Mouse (Mus musculus) lung, adult 2 months (tissue): ENCODE results near the gene Pira2. TPM values are rescaled to one million over a fixed set of nuclear protein-coding genes. Genes with fewer than 3 reads are reported as not detected.
"Not testable (repeated sequence)": the region's sequence is repeated elsewhere in the genome, so short reads cannot be mapped to it uniquely, and the experiment has no call there.

Experiments
- DNase-seq: peaks from one replicate; pipeline ENCODE4 v3.0.0; 2022
- H3K4me1 ChIP-seq: fragments of 200-500 bp; 2 replicates; pipeline ENCODE4 v1.6.1; 2011; ENCODE audit warnings: low read length; ENCODE audit not compliant: control insufficient read depth, insufficient read depth
- H3K4me3 ChIP-seq: fragments of 200-500 bp; replicated peaks from 2 replicates; pipeline ENCODE3; 2011; ENCODE audit warnings: low read depth, mild to moderate bottlenecking, control low read depth, low read length; ENCODE audit errors: extremely low read depth
- WGBS: fragments of 180-500 bp; shearing (Covaris S2); methylation state at CpG from one replicate; pipeline ENCODE4 v1.1.7; 2018; 5-methylcytosine and 5-hydroxymethylcytosine counted together
- polyA plus RNA-seq: library from polyadenylated mRNA; depleted of rRNA; stranded (reverse); fragments of >200 nt; gene quantifications from 2 replicates; pipeline ENCODE4 v1.2.3, GENCODE M21; 2012; rRNA removed

Pira2 gene
- polyA plus RNA-seq, result 1.4 and 2.8 TPM in 2 replicates

- not testable (repeated sequence) for H3K4me3 ChIP-seq, DNase-seq, H3K4me1 ChIP-seq
- WGBS, result no CpG with 5 or more reads among the region's 2 CpGs
Observed at GRCm38 (mm10) chr7:3844951-3845350, at the start of gene Pira2. Gene Pira2, minus strand, starts transcription at chr7:3845051.

- WGBS, result no CpG with 5 or more reads among the region's 1 CpGs
- H3K4me1 ChIP-seq, DNase-seq: not testable (repeated sequence)
Observed at GRCm38 (mm10) chr7:3875032-3875431, 30.2 kb upstream of the Pira2 start.

GRCm38 (mm10) chr7:3837854-3838253 lies 7.0 kb downstream of the Pira2 start:
- no CpG with 5 or more reads among the region's 1 CpGs for WGBS
- not testable (repeated sequence) for DNase-seq, H3K4me1 ChIP-seq, H3K4me3 ChIP-seq

More at GRCm38 (mm10) chr7:3875032-3875431, 30.2 kb upstream of the Pira2 start:
- not testable (repeated sequence) for H3K4me3 ChIP-seq

GRCm38 (mm10) chr7:3830633-3831032 lies 14.2 kb downstream of the Pira2 start:
- DNase-seq, H3K4me1 ChIP-seq, H3K4me3 ChIP-seq: not testable (repeated sequence)

- DNase-seq, H3K4me3 ChIP-seq, H3K4me1 ChIP-seq: not testable (repeated sequence)
- WGBS, result 15% methylated on average over 1 of the region's 3 CpGs
Observed at GRCm38 (mm10) chr7:3825599-3825998, 19.3 kb downstream of the Pira2 start, which contains the start of gene Gm15448. Gene Gm15448, minus strand, starts transcription at chr7:3825687.

GRCm38 (mm10) chr7:3811912-3812311 lies 32.9 kb downstream of the Pira2 start:
- H3K4me3 ChIP-seq, DNase-seq, H3K4me1 ChIP-seq: not testable (repeated sequence)

GRCm38 (mm10) chr7:3802935-3803334 lies 41.9 kb downstream of the Pira2 start:
- not testable (repeated sequence) for DNase-seq, H3K4me3 ChIP-seq, H3K4me1 ChIP-seq
- 84% methylated on average over 4 of the region's 4 CpGs for WGBS

GRCm38 (mm10) chr7:3799940-3800339 lies 44.9 kb downstream of the Pira2 start:
- WGBS, result 64% methylated on average over 3 of the region's 3 CpGs
- not testable (repeated sequence) for H3K4me3 ChIP-seq, H3K4me1 ChIP-seq, DNase-seq

- H3K4me1 ChIP-seq, DNase-seq, H3K4me3 ChIP-seq: not testable (repeated sequence)
Observed at GRCm38 (mm10) chr7:3796286-3796685, 48.6 kb downstream of the Pira2 start.

Other genes with a start within 250 kb of the Pira2 start
- gene Oscar, start 228.9 kb downstream of the Pira2 start, polyA plus RNA-seq, result 0.18 and 0.28 TPM in 2 replicates
- gene Ndufa3, start 227.7 kb downstream of the Pira2 start, polyA plus RNA-seq, result 151 and 167 TPM in 2 replicates
- 6.3 and 8.2 TPM in 2 replicates for gene Tfpt, start 215.1 kb downstream of the Pira2 start, polyA plus RNA-seq
- 19.2 and 24.9 TPM in 2 replicates for gene Prpf31, start 215.1 kb downstream of the Pira2 start, polyA plus RNA-seq
- 59.6 and 62.2 TPM in 2 replicates for gene Cnot3, start 199.8 kb downstream of the Pira2 start, polyA plus RNA-seq
- gene Leng1, start 179.2 kb downstream of the Pira2 start, polyA plus RNA-seq, result 3.0 and 3.8 TPM in 2 replicates
- gene Tmc4, start 167.5 kb downstream of the Pira2 start, polyA plus RNA-seq, result 79.8 and 83.7 TPM in 2 replicates
- 100.0 and 102 TPM in 2 replicates for gene Tsen34, start 152.2 kb downstream of the Pira2 start, polyA plus RNA-seq
- 59.9 and 60.1 TPM in 2 replicates for gene Mboat7, start 151.5 kb downstream of the Pira2 start, polyA plus RNA-seq
- 1,077 and 1,126 TPM in 2 replicates for gene Rps9, start 141.1 kb downstream of the Pira2 start, polyA plus RNA-seq
- 15.3 and 27.7 TPM in 2 replicates for gene Pirb, start 124.7 kb downstream of the Pira2 start, polyA plus RNA-seq
- 0.78 and 1.4 TPM in 2 replicates for gene Gm15448, start 19.4 kb downstream of the Pira2 start, polyA plus RNA-seq
- 2.4 and 5.1 TPM in 2 replicates for gene Gm14548, start 53.1 kb upstream of the Pira2 start, polyA plus RNA-seq
- 4.0 and 4.3 TPM in 2 replicates for gene Lilra6, start 70.5 kb upstream of the Pira2 start, polyA plus RNA-seq
- 4.7 and 7.2 TPM in 2 replicates for gene Lair1, start 218.2 kb upstream of the Pira2 start, polyA plus RNA-seq